Mouse (Mus musculus): Measurements from ENCODE around the gene Gm20937. TPM values are rescaled to one million over a fixed set of nuclear protein-coding genes. Genes with fewer than 3 reads are reported as not detected.
"Not testable (repeated sequence)": the region's sequence is repeated elsewhere in the genome, so short reads cannot be mapped to it uniquely, and the experiment has no call there.

Gm20937 gene
- polyA plus RNA-seq (2021), result not detected

GRCm38 (mm10) chrY:68294798-68295197, at the start of gene Gm20937:
Gene Gm20937, minus strand, starts transcription at chrY:68294898.
- ATAC-seq; H3K27me3 ChIP-seq; POLR2A ChIA-PET; CTCF ChIA-PET; DNase-seq (ENCODE audit: low read depth, low spot score); in situ Hi-C loops (cut with MboI; ENCODE audit: low pct_unique_long_range_greater_than_20kb): not testable (repeated sequence)

Other genes starting within 250 kb of the Gm20937 start
- gene Gm20816, start 243.1 kb upstream of the Gm20937 start, polyA plus RNA-seq (2021), result not detected

All from Patski (cell line).